Mouse (Mus musculus): ENCODE data around the gene Ddx6. TPM values are rescaled to one million over a fixed set of nuclear protein-coding genes. Genes with fewer than 3 reads are reported as not detected.
"Not testable (repeated sequence)": the region's sequence is repeated elsewhere in the genome, so short reads cannot be mapped to it uniquely, and the experiment has no call there.

Gene Ddx6
- polyA plus RNA-seq, 1 experiment: 41.8 TPM

- Histone ChIP-seq H3K4me3 (replicated peaks; ENCODE audit: insufficient read depth, low read depth, low read length) (no peak overlapping the region), H3K27ac (ENCODE audit: insufficient read depth, low read length) (no peak overlapping the region), H3K27me3 (ENCODE audit: control insufficient read depth, insufficient read depth, low read length) (no peaks in the 10 kb centered on the region), H3K4me1 (ENCODE audit: control insufficient read depth, insufficient read depth, low read length) (no peaks in the 10 kb centered on the region)
- no peak for DNase-seq
- no peak for TF ChIP-seq POLR2A (IDR thresholded peaks at IDR 0.05; ENCODE audit: borderline replicate concordance, insufficient read depth, low read length)
- no peak for TF ChIP-seq CTCF (IDR thresholded peaks at IDR 0.05; ENCODE audit: borderline replicate concordance, insufficient read depth, low read depth, low read length)
- 37% methylated on average over 3 of the region's 3 CpGs for WGBS
Measured at GRCm38 (mm10) chr9:44621114-44621513, 16.4 kb downstream of the Ddx6 start.

- Histone ChIP-seq H3K27me3 (ENCODE audit: control insufficient read depth, insufficient read depth, low read length) (no peaks in the 10 kb centered on the region), H3K4me1 (ENCODE audit: control insufficient read depth, insufficient read depth, low read length) (no peaks in the 10 kb centered on the region), H3K4me3 (replicated peaks; ENCODE audit: insufficient read depth, low read depth, low read length) (no peak overlapping the region), H3K27ac (ENCODE audit: insufficient read depth, low read length) (no peak overlapping the region)
- 56% methylated on average over 5 of the region's 5 CpGs for WGBS
- TF ChIP-seq CTCF (IDR thresholded peaks at IDR 0.05; ENCODE audit: borderline replicate concordance, insufficient read depth, low read depth, low read length): no peak
- TF ChIP-seq POLR2A (IDR thresholded peaks at IDR 0.05; ENCODE audit: borderline replicate concordance, insufficient read depth, low read length): no peak
- DNase-seq: no peak
Measured at GRCm38 (mm10) chr9:44624390-44624789, 19.7 kb downstream of the Ddx6 start.

GRCm38 (mm10) chr9:44626268-44626667, 21.6 kb downstream of the Ddx6 start:
- WGBS: 61% methylated on average over 5 of the region's 5 CpGs
- no peak overlapping the region for H3K27ac ChIP-seq (ENCODE audit: insufficient read depth, low read length)
- DNase-seq: no peak
- H3K4me1 ChIP-seq (ENCODE audit: control insufficient read depth, insufficient read depth, low read length): no peaks in the 10 kb centered on the region
- H3K27me3 ChIP-seq (ENCODE audit: control insufficient read depth, insufficient read depth, low read length): no peaks in the 10 kb centered on the region
- no peak overlapping the region for H3K4me3 ChIP-seq (replicated peaks; ENCODE audit: insufficient read depth, low read depth, low read length)
- TF ChIP-seq POLR2A (IDR thresholded peaks at IDR 0.05; ENCODE audit: borderline replicate concordance, insufficient read depth, low read length) (no peak), CTCF (IDR thresholded peaks at IDR 0.05; ENCODE audit: borderline replicate concordance, insufficient read depth, low read depth, low read length) (no peak)

- no peaks in the 10 kb centered on the region for H3K4me1 ChIP-seq (ENCODE audit: control insufficient read depth, insufficient read depth, low read length)
- 33% methylated on average over 15 of the region's 15 CpGs for WGBS
- DNase-seq: peak; percentile 42 to 43
- no peak overlapping the region for H3K27ac ChIP-seq (ENCODE audit: insufficient read depth, low read length)
- H3K4me3 ChIP-seq (replicated peaks; ENCODE audit: insufficient read depth, low read depth, low read length): no peak overlapping the region
- H3K27me3 ChIP-seq (ENCODE audit: control insufficient read depth, insufficient read depth, low read length): no peaks in the 10 kb centered on the region
- TF ChIP-seq CTCF (IDR thresholded peaks at IDR 0.05; ENCODE audit: borderline replicate concordance, insufficient read depth, low read depth, low read length) (no peak), POLR2A (IDR thresholded peaks at IDR 0.05; ENCODE audit: borderline replicate concordance, insufficient read depth, low read length) (no peak)
Measured at GRCm38 (mm10) chr9:44637551-44638169, 33.0 kb downstream of the Ddx6 start.

GRCm38 (mm10) chr9:44638726-44639125, 34.0 kb downstream of the Ddx6 start:
- DNase-seq: peak; percentile 48 to 64

GRCm38 (mm10) chr9:44640028-44640427, 35.3 kb downstream of the Ddx6 start:
- H3K27ac ChIP-seq (ENCODE audit: insufficient read depth, low read length); DNase-seq; H3K4me1 ChIP-seq (ENCODE audit: control insufficient read depth, insufficient read depth, low read length); H3K27me3 ChIP-seq (ENCODE audit: control insufficient read depth, insufficient read depth, low read length); H3K4me3 ChIP-seq (replicated peaks; ENCODE audit: insufficient read depth, low read depth, low read length): not testable (repeated sequence)
- 56% methylated on average over 1 of the region's 1 CpGs for WGBS

More at GRCm38 (mm10) chr9:44638726-44639125, 34.0 kb downstream of the Ddx6 start:
- 13% methylated on average over 9 of the region's 9 CpGs for WGBS
- H3K4me3 ChIP-seq (replicated peaks; ENCODE audit: insufficient read depth, low read depth, low read length); H3K27me3 ChIP-seq (ENCODE audit: control insufficient read depth, insufficient read depth, low read length); H3K4me1 ChIP-seq (ENCODE audit: control insufficient read depth, insufficient read depth, low read length); H3K27ac ChIP-seq (ENCODE audit: insufficient read depth, low read length): not testable (repeated sequence)

- TF ChIP-seq POLR2A (IDR thresholded peaks at IDR 0.05; ENCODE audit: borderline replicate concordance, insufficient read depth, low read length): no peak
- no peak for TF ChIP-seq CTCF (IDR thresholded peaks at IDR 0.05; ENCODE audit: borderline replicate concordance, insufficient read depth, low read depth, low read length)
- Histone ChIP-seq H3K27ac (ENCODE audit: insufficient read depth, low read length) (no peak overlapping the region), H3K4me1 (ENCODE audit: control insufficient read depth, insufficient read depth, low read length) (0 out of 2 replicates have a peak, but pooled peaks cover 4% of the 10 kb centered on the region), H3K27me3 (ENCODE audit: control insufficient read depth, insufficient read depth, low read length) (no peaks in the 10 kb centered on the region), H3K4me3 (replicated peaks; ENCODE audit: insufficient read depth, low read depth, low read length) (no peak overlapping the region)
- no peak for DNase-seq
- WGBS: 64% methylated on average over 3 of the region's 3 CpGs
Measured at GRCm38 (mm10) chr9:44640646-44641357, 36.1 kb downstream of the Ddx6 start.

- WGBS: 84% methylated on average over 2 of the region's 2 CpGs
Measured at GRCm38 (mm10) chr9:44641616-44642015, 36.9 kb downstream of the Ddx6 start.

More at GRCm38 (mm10) chr9:44641616-44642015, 36.9 kb downstream of the Ddx6 start:
- H3K27ac ChIP-seq (ENCODE audit: insufficient read depth, low read length): no peak overlapping the region
- TF ChIP-seq CTCF (IDR thresholded peaks at IDR 0.05; ENCODE audit: borderline replicate concordance, insufficient read depth, low read depth, low read length): no peak
- TF ChIP-seq POLR2A (IDR thresholded peaks at IDR 0.05; ENCODE audit: borderline replicate concordance, insufficient read depth, low read length): no peak
- H3K27me3 ChIP-seq (ENCODE audit: control insufficient read depth, insufficient read depth, low read length): no peaks in the 10 kb centered on the region
- no peak overlapping the region for H3K4me3 ChIP-seq (replicated peaks; ENCODE audit: insufficient read depth, low read depth, low read length)
- 0 out of 2 replicates have a peak, but pooled peaks cover 4% of the 10 kb centered on the region for H3K4me1 ChIP-seq (ENCODE audit: control insufficient read depth, insufficient read depth, low read length)
- no peak for DNase-seq

Measured in cerebellum, adult 2 months (tissue).